Mouse (Mus musculus) adrenal gland, postnatal 36 days (tissue): ENCODE data around the gene Efhd2. TPM values are rescaled to one million over a fixed set of nuclear protein-coding genes. Genes with fewer than 3 reads are reported as not detected.

ENCODE experiments used
- DNase-seq, 2 experiments: peaks; one replicate each; pipeline ENCODE4 v3.0.0; 2021; ENCODE audit warnings: mixed read lengths in 1 of 2
- total RNA-seq, 2 experiments: library from RNA; stranded (reverse); gene quantifications; 2 replicates each; pipeline ENCODE4 v1.2.3; 2021

The Efhd2 gene
- total RNA-seq, 2 experiments from 2014 or later: 23.1 to 29.1 TPM

GRCm38 (mm10) chr4:141859351-141859750 is 15.4 kb downstream of the Efhd2 start:
- no peak for DNase-seq

- DNase-seq: no peak
Measured at GRCm38 (mm10) chr4:141858501-141858900, 16.2 kb downstream of the Efhd2 start.

- DNase-seq: peak; percentile 79 to 86
Measured at GRCm38 (mm10) chr4:141857422-141857930, 17.2 kb downstream of the Efhd2 start.

- peak; percentile 59 to 74 for DNase-seq
Measured at GRCm38 (mm10) chr4:141853437-141853836, 21.3 kb downstream of the Efhd2 start.

GRCm38 (mm10) chr4:141845999-141846398 is 28.7 kb downstream of the Efhd2 start, which contains the start of gene Ctrc:
Gene Ctrc (minus strand): TSS chr4:141846359.
- no peak for DNase-seq

- no peak for DNase-seq
Measured at GRCm38 (mm10) chr4:141834536-141835095, 40.1 kb downstream of the Efhd2 start.

GRCm38 (mm10) chr4:141833911-141834310 is 40.8 kb downstream of the Efhd2 start:
- no peak for DNase-seq

GRCm38 (mm10) chr4:141831361-141831760 is 43.4 kb downstream of the Efhd2 start:
- DNase-seq: no peak

GRCm38 (mm10) chr4:141830381-141830780 is 44.3 kb downstream of the Efhd2 start:
- no peak for DNase-seq

GRCm38 (mm10) chr4:141828177-141828576 is 46.5 kb downstream of the Efhd2 start:
- no peak for DNase-seq

GRCm38 (mm10) chr4:141827401-141827800 is 47.3 kb downstream of the Efhd2 start:
- peak; percentile 65 to 66 for DNase-seq

GRCm38 (mm10) chr4:141826060-141826459 is 48.7 kb downstream of the Efhd2 start, which contains the start of gene Cela2a:
Gene Cela2a (minus strand): TSS chr4:141826160.
- no peak for DNase-seq

GRCm38 (mm10) chr4:141822979-141823378 is 51.7 kb downstream of the Efhd2 start:
- no peak for DNase-seq

GRCm38 (mm10) chr4:141822089-141822488 is 52.6 kb downstream of the Efhd2 start:
- DNase-seq: peak; percentile 18 to 43

- peak in 1 of 2 experiments; percentile 55 for DNase-seq
Measured at GRCm38 (mm10) chr4:141821178-141821577, 53.5 kb downstream of the Efhd2 start.

- DNase-seq: no peak
Measured at GRCm38 (mm10) chr4:141819316-141819715, 55.4 kb downstream of the Efhd2 start.

GRCm38 (mm10) chr4:141818861-141819260 is 55.9 kb downstream of the Efhd2 start:
- no peak for DNase-seq

- no peak for DNase-seq
Measured at GRCm38 (mm10) chr4:141817706-141818105, 57.0 kb downstream of the Efhd2 start.

GRCm38 (mm10) chr4:141816776-141817655 is 57.7 kb downstream of the Efhd2 start:
- no peak for DNase-seq

- DNase-seq: no peak
Measured at GRCm38 (mm10) chr4:141816267-141816666, 58.5 kb downstream of the Efhd2 start.

- DNase-seq: no peak
Measured at GRCm38 (mm10) chr4:141811375-141811774, 63.3 kb downstream of the Efhd2 start.

GRCm38 (mm10) chr4:141810975-141811374 is 63.7 kb downstream of the Efhd2 start:
- no peak for DNase-seq

- peak; percentile 41 for DNase-seq
Measured at GRCm38 (mm10) chr4:141809850-141810464, 64.8 kb downstream of the Efhd2 start.
